Mouse (Mus musculus): Measurements from ENCODE around the gene Rasal1. TPM values are rescaled to one million over a fixed set of nuclear protein-coding genes. Genes with fewer than 3 reads are reported as not detected.

Gene Rasal1
- polyA plus RNA-seq, 1 experiment: not detected

DNA sequence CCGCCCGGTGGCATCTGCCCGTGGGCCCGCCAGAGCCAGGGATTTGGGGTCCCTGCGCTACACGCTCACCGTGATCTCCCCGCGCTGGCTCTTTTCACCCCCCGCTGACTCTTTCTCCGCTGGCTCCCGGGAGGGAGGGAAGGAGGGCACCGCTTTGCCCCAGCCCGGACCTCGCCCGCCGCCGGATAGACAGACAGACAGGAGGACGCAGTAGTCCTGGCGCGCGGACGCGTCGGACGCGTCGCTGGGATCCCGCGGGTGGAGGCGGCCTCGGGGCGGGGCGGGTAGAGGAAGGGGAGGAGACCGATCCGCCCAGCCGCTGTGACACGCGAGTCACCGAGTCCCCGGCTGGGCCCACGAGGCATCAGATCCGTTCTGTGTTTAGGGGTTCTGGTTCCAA is 62.8 kb downstream of the Rasal1 start:
- H3K4me3 ChIP-seq (ENCODE audit: insufficient read depth, low read depth, low read length): peak overlapping the region; percentile 67
- TF ChIP-seq POLR2A (IDR thresholded peaks at IDR 0.05; ENCODE audit: insufficient read depth, low read depth, low read length) (peak; percentile 46), CTCF (IDR thresholded peaks at IDR 0.05; ENCODE audit: insufficient read depth, low read depth, low read length) (no peak)
- under 1% methylated on average over 38 of the region's 43 CpGs for WGBS
- H3K4me1 ChIP-seq (ENCODE audit: control insufficient read depth, insufficient read depth, low read length): peaks cover 35% of the 10 kb centered on the region
- peak overlapping the region; percentile 54 for H3K27ac ChIP-seq (ENCODE audit: insufficient read depth, low read depth, low read length)

DNA sequence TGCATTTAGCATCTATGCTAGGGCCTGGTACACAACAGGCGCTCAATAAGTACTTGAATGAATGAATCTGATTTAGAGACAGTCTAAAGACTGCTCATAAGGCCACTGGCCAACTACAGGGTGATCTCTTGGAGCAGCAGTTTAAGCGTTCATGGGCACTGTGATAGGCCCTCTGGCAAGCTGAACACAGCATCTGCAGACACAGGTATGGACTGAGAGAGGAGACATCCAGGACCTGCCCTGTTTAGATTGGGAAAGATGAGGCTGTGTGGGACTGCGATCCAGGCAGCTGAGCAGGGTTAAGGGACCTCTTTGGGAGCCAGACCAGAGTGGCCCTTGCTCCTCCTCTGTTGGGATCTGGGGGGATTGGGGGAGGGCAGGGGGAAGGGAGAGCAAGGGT is 63.2 kb downstream of the Rasal1 start, which contains the start of gene Dtx1:
TSS of gene Dtx1 (minus strand) at position 101 of the 400 bp plus-strand sequence.
- WGBS: 32% methylated on average over 3 of the region's 3 CpGs
- Histone ChIP-seq H3K4me1 (ENCODE audit: control insufficient read depth, insufficient read depth, low read length) (peaks cover 31% of the 10 kb centered on the region), H3K27ac (ENCODE audit: insufficient read depth, low read depth, low read length) (peak within 1 kb of the TSS; percentile 54), H3K4me3 (ENCODE audit: insufficient read depth, low read depth, low read length) (peak within 1 kb of the TSS; percentile 67)
- TF ChIP-seq CTCF (IDR thresholded peaks at IDR 0.05; ENCODE audit: insufficient read depth, low read depth, low read length): no peak
- TF ChIP-seq POLR2A (IDR thresholded peaks at IDR 0.05; ENCODE audit: insufficient read depth, low read depth, low read length): no peak

DNA sequence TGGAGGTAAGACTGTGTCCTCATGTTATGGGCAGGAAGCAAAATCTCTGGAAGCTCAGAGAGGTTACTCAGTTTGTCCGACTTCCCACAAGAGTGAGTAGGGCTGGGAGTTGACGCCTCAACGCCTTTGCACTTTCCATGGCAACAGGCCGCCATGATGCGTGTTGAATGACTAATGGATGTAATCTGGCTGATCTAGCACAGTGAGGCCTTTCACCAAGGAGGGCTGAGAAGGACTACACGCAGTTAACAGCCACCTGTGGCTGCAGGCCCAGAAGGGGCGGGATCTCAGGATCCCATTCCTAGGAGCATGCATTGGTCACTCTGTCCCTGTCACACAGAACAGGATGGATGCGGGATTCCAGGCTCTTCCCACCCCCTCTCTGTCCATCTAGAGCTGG is 64.1 kb downstream of the Rasal1 start:
- H3K27ac ChIP-seq (ENCODE audit: insufficient read depth, low read depth, low read length): no peak overlapping the region
- H3K4me3 ChIP-seq (ENCODE audit: insufficient read depth, low read depth, low read length): no peak overlapping the region
- H3K4me1 ChIP-seq (ENCODE audit: control insufficient read depth, insufficient read depth, low read length): peaks cover 26% of the 10 kb centered on the region
- TF ChIP-seq CTCF (IDR thresholded peaks at IDR 0.05; ENCODE audit: insufficient read depth, low read depth, low read length): no peak
- no peak for TF ChIP-seq POLR2A (IDR thresholded peaks at IDR 0.05; ENCODE audit: insufficient read depth, low read depth, low read length)
- 72% methylated on average over 8 of the region's 8 CpGs for WGBS

DNA sequence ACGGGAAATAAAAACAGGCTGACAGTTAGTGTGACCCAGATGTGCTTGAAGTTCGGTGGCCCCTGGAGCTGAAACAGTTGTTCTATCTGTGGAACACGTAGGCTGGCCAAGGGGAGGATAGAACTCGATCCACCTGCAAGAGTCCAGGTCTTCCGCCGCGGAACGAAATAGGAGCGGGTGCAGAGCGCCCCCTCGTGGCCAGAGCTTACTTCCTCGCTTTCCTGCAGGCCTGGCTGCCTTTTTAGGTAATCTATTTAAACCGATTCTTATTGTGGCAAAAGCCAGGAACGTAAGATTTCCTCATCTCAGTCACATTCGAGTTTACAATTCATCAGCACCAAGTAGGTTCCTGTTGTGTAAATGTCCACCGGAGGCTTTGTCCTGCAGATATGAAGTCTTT is 65.7 kb downstream of the Rasal1 start:
- no peak overlapping the region for H3K4me3 ChIP-seq (ENCODE audit: insufficient read depth, low read depth, low read length)
- 4% methylated on average over 16 of the region's 16 CpGs for WGBS
- H3K4me1 ChIP-seq (ENCODE audit: control insufficient read depth, insufficient read depth, low read length): peaks cover 19% of the 10 kb centered on the region
- no peak overlapping the region for H3K27ac ChIP-seq (ENCODE audit: insufficient read depth, low read depth, low read length)
- TF ChIP-seq CTCF (IDR thresholded peaks at IDR 0.05; ENCODE audit: insufficient read depth, low read depth, low read length) (peak; percentile 85), POLR2A (IDR thresholded peaks at IDR 0.05; ENCODE audit: insufficient read depth, low read depth, low read length) (no peak)

DNA sequence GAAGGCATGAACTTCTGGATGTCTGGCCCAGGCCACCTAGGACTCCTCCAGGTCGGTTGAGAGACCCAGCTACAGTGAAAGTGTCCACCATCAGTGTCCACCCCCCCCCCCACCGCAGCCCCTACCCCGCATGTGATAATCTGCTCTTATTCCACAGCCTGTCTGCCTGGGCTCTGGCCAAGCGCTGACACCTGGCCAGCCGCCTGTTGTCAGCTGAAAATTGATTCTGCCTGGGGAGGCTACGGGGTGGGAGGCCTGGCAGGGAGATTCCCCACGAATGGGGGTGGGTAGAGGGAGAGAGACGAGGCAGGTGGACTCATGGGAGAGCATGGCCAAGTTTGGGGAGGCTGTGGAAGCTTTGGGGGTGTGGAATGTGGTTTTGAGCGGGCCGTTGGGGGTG is 68.5 kb downstream of the Rasal1 start:
- TF ChIP-seq CTCF (IDR thresholded peaks at IDR 0.05; ENCODE audit: insufficient read depth, low read depth, low read length): no peak
- TF ChIP-seq POLR2A (IDR thresholded peaks at IDR 0.05; ENCODE audit: insufficient read depth, low read depth, low read length): no peak
- H3K4me1 ChIP-seq (ENCODE audit: control insufficient read depth, insufficient read depth, low read length): peaks cover 8% of the 10 kb centered on the region; the same call in 1 of the 2 replicates
- H3K4me3 ChIP-seq (ENCODE audit: insufficient read depth, low read depth, low read length): no peak overlapping the region
- 70% methylated on average over 10 of the region's 10 CpGs for WGBS
- no peak overlapping the region for H3K27ac ChIP-seq (ENCODE audit: insufficient read depth, low read depth, low read length)

DNA sequence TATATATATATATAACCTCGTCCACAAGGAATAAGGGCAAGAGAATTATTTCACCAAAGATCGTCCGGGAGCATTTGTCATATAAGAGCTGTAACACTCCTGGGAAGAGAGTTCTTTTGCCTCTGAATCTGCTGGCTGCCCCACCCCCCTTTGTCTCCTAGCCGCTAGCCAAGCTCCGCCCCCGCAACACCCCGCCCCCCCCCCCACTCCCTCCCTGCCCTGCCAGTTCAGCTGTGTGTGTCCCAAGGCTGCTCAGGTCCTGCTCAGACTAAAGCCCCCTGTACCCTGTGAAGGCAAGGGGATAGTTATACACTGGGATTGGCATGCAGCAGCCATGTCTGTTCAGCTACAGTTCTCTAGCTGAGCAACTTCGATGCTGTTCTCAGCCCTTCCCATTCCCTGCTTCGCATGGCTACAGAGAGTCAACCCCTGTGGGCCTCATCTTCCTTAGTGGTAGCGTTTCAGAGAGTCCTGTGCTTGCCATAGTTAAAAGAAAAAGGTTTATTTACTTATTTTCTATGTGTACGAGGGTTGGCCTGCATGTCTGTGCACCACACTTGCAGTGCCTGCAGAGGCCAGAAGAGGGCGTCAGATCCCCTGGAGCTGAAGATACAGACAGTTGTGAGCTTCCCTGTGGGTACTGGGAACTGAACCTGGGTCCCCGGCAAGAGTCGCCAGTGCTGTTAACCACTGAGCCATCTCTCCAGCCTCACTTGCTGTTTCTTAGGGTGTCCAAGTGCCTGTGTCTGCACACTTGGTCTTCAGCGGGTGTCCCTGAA is 70.2 kb downstream of the Rasal1 start:
- Histone ChIP-seq H3K4me1 (ENCODE audit: control insufficient read depth, insufficient read depth, low read length) (peaks cover 5% of the 10 kb centered on the region; the same call in 1 of the 2 replicates), H3K27ac (ENCODE audit: insufficient read depth, low read depth, low read length) (no peak overlapping the region), H3K4me3 (ENCODE audit: insufficient read depth, low read depth, low read length) (no peak overlapping the region)
- 49% methylated on average over 15 of the region's 15 CpGs for whole genome bisulfite sequencing
- no peak for TF ChIP-seq CTCF (IDR thresholded peaks at IDR 0.05; ENCODE audit: insufficient read depth, low read depth, low read length)
- TF ChIP-seq POLR2A (IDR thresholded peaks at IDR 0.05; ENCODE audit: insufficient read depth, low read depth, low read length): no peak

DNA sequence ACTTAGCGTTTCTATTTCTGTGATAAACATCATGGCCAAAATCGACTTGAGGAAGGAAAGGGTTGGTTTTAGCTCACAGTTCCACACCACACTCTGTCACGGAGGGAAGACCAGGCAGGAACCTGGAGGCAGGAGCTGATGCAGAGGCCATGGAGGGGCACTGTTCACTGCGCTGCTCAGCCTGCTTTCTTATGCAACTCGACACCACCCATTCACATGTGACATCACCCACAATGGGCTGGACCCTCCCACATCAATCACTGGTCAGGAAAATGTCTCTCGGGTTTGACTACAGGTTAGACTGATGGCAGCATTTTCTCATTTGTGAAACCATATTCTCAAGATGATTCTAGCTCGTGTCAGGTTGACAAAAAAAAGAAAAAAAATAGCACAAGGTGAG is 72.4 kb downstream of the Rasal1 start:
- Histone ChIP-seq H3K4me3 (ENCODE audit: insufficient read depth, low read depth, low read length) (no peak overlapping the region), H3K27ac (ENCODE audit: insufficient read depth, low read depth, low read length) (no peak overlapping the region), H3K4me1 (ENCODE audit: control insufficient read depth, insufficient read depth, low read length) (0 out of 2 replicates have a peak, but pooled peaks cover 1% of the 10 kb centered on the region)
- TF ChIP-seq POLR2A (IDR thresholded peaks at IDR 0.05; ENCODE audit: insufficient read depth, low read depth, low read length): no peak
- no peak for TF ChIP-seq CTCF (IDR thresholded peaks at IDR 0.05; ENCODE audit: insufficient read depth, low read depth, low read length)
- 58% methylated on average over 7 of the region's 7 CpGs for WGBS

DNA sequence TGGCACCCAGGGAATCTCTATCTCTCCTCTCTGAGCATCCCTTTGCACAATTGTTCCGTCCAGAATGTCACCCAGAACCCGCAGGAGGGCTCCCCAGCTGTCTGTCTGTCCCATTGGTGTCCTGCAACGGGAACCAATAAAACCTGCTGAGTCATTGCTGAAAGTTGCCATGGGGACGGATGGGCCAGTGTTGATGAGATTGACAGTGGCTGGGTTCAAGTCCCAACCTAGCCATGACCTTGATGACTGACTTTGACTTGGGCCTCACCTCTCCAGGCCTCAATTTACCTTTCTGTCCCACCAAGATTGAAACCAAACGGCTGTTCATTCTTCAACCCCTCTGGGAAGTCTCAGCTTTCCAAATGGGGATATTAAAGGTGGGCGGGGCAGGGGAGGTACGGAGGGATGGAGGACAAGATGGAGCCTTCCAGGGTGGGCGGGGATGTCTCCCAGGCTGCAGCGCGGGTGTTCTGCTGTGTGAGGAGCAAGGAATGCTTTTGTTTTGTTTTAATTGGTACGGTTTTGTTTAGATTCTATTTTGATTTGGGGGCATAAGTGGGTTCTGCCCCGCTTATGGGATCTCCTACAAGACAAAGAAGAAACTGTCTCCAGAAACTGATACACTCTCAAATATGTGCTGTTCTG is 77.3 kb downstream of the Rasal1 start:
- TF ChIP-seq CTCF (IDR thresholded peaks at IDR 0.05; ENCODE audit: insufficient read depth, low read depth, low read length) (no peak), POLR2A (IDR thresholded peaks at IDR 0.05; ENCODE audit: insufficient read depth, low read depth, low read length) (no peak)

More for the DNA sequence above, 77.3 kb downstream of the Rasal1 start:
- no peak overlapping the region for H3K27ac ChIP-seq (ENCODE audit: insufficient read depth, low read depth, low read length)
- peaks cover 13% of the 10 kb centered on the region; the same call in 1 of the 2 replicates for H3K4me1 ChIP-seq (ENCODE audit: control insufficient read depth, insufficient read depth, low read length)
- no peak overlapping the region for H3K4me3 ChIP-seq (ENCODE audit: insufficient read depth, low read depth, low read length)
- WGBS: 48% methylated on average over 12 of the region's 12 CpGs

Other genes starting within 250 kb of the Rasal1 start
- gene Lhx5, start 217.1 kb upstream of the Rasal1 start, polyA plus RNA-seq (2012; ENCODE audit: insufficient read depth, insufficient read length, low replicate concordance, missing spikeins): not detected in 2 replicates
- not detected in 2 replicates for gene Sdsl, start 176.0 kb upstream of the Rasal1 start, polyA plus RNA-seq (2012; ENCODE audit: insufficient read depth, insufficient read length, low replicate concordance, missing spikeins)
- not detected in 2 replicates for gene Sds, start 172.3 kb upstream of the Rasal1 start, polyA plus RNA-seq (2012; ENCODE audit: insufficient read depth, insufficient read length, low replicate concordance, missing spikeins)
- gene Plbd2, start 145.2 kb upstream of the Rasal1 start, polyA plus RNA-seq (2012; ENCODE audit: insufficient read depth, insufficient read length, low replicate concordance, missing spikeins): not detected in 2 replicates
- not detected in 2 replicates for gene Slc8b1, start 137.6 kb upstream of the Rasal1 start, polyA plus RNA-seq (2012; ENCODE audit: insufficient read depth, insufficient read length, low replicate concordance, missing spikeins)
- not detected in 2 replicates for gene Tpcn1, start 60.1 kb upstream of the Rasal1 start, polyA plus RNA-seq (2012; ENCODE audit: insufficient read depth, insufficient read length, low replicate concordance, missing spikeins)
- not detected in 2 replicates for gene Iqcd, start 59.8 kb upstream of the Rasal1 start, polyA plus RNA-seq (2012; ENCODE audit: insufficient read depth, insufficient read length, low replicate concordance, missing spikeins)
- not detected in 2 replicates for gene Rita1, start 36.2 kb upstream of the Rasal1 start, polyA plus RNA-seq (2012; ENCODE audit: insufficient read depth, insufficient read length, low replicate concordance, missing spikeins)
- not detected in 2 replicates for gene Ddx54, start 36.1 kb upstream of the Rasal1 start, polyA plus RNA-seq (2012; ENCODE audit: insufficient read depth, insufficient read length, low replicate concordance, missing spikeins)
- not detected in 2 replicates for gene Cfap73, start 14.6 kb upstream of the Rasal1 start, polyA plus RNA-seq (2012; ENCODE audit: insufficient read depth, insufficient read length, low replicate concordance, missing spikeins)
- not detected in 2 replicates for gene Dtx1, start 63.1 kb downstream of the Rasal1 start, polyA plus RNA-seq (2012; ENCODE audit: insufficient read depth, insufficient read length, low replicate concordance, missing spikeins)
- gene Oas2, start 101.0 kb downstream of the Rasal1 start, polyA plus RNA-seq (2012; ENCODE audit: insufficient read depth, insufficient read length, low replicate concordance, missing spikeins): not detected in 2 replicates
- gene Oas3, start 128.8 kb downstream of the Rasal1 start, polyA plus RNA-seq (2012; ENCODE audit: insufficient read depth, insufficient read length, low replicate concordance, missing spikeins): not detected in 2 replicates
- not detected in 2 replicates for gene Oas1e, start 146.7 kb downstream of the Rasal1 start, polyA plus RNA-seq (2012; ENCODE audit: insufficient read depth, insufficient read length, low replicate concordance, missing spikeins)
- gene Oas1c, start 163.7 kb downstream of the Rasal1 start, polyA plus RNA-seq (2012; ENCODE audit: insufficient read depth, insufficient read length, low replicate concordance, missing spikeins): not detected in 2 replicates
- not detected in 2 replicates for gene Oas1f, start 198.6 kb downstream of the Rasal1 start, polyA plus RNA-seq (2012; ENCODE audit: insufficient read depth, insufficient read length, low replicate concordance, missing spikeins)
- gene Oas1h, start 212.6 kb downstream of the Rasal1 start, polyA plus RNA-seq (2012; ENCODE audit: insufficient read depth, insufficient read length, low replicate concordance, missing spikeins): not detected in 2 replicates
- gene Oas1g, start 238.8 kb downstream of the Rasal1 start, polyA plus RNA-seq (2012; ENCODE audit: insufficient read depth, insufficient read length, low replicate concordance, missing spikeins): not detected in 2 replicates

Measured in olfactory bulb, adult 2 months (tissue).